Comparison of ENCODE assay signal across 8 mouse cellular contexts in the genomic region with DNA sequence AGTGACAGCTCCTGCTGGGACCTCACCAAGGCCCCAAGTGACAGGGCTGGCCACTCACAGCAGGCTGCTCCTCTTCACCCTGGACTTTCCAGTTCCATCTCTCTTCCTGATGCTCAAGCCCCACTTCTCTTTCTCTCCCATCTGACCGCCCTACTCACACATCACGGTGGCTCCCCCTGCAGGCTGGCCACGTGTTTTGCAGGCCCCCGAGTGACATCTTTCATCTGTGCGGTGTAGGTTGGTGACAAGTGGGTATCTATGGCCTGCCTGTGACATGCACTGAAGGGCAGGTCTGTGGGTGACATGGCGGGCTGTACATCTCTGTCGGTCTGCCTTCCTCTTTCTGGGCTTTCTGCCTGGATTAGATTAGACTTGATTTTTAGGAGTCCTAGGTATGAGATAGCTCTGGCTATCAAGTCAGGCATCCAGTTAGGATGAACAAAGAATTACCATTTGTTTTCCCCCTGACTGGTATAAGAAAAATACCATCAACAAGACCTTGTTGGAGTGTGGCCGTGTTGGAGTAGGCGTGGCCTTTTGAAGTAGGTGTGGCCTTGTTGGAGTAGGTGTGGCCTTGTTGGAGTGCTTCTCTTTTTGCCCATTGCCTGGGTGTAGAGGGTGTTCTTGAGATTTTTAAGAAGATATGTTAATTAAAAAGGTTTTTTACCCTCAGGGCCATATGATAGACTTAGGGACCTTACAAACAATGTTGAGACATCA.
DNase-seq lines count a peak whose midpoint lies in the region; ATAC-seq lines count a peak whose summit lies in the region.
"Had no signal": no experiment of that assay in that cellular context is flagged by ENCODE, and none has a peak within 500 bp of the region (broad histone marks: within the 10 kb centered on the region; RNA-seq: fewer than 3 reads in every experiment).

No protein-coding gene starts in this region.

- 67% methylated on average over 9 of the region's 9 CpGs for WGBS in limb, embryonic 11.5 days
- WGBS in limb, embryonic 10.5 days, result 69% methylated on average over 9 of the region's 9 CpGs

- no peaks in the 10 kb centered on the region for H3K9me3 ChIP-seq in limb, embryonic 11.5 days (ENCODE audit: control insufficient read depth, low read length)
- H3K9me3 ChIP-seq in limb, embryonic 10.5 days (replicated peaks), result no peaks in the 10 kb centered on the region
- H3K9me3 ChIP-seq: embryonic facial prominence, embryonic 15.5 days had no signal

- intact Hi-C loops in heart, postnatal 25 days (cut with DNase I), result no loop called here

- ATAC-seq in limb, embryonic 11.5 days (ENCODE audit: insufficient number of reproducible peaks, low FRiP score, low TSS enrichment, low read depth), result no peak
- peak; percentile 91 for ATAC-seq in common myeloid progenitor, adult 5-6 weeks (replicated peaks; ENCODE audit: low read depth, poor library complexity, severe bottlenecking)

- H3K27me3 ChIP-seq in limb, embryonic 11.5 days (ENCODE audit: control insufficient read depth, insufficient read depth, low read length), result no peaks in the 10 kb centered on the region
- no peaks in the 10 kb centered on the region for H3K27me3 ChIP-seq in limb, embryonic 10.5 days (ENCODE audit: low read depth, poor library complexity, severe bottlenecking)
- H3K27me3 ChIP-seq: embryonic facial prominence, embryonic 15.5 days had no signal

- peak; percentile 44 for DNase-seq in limb, embryonic 11.5 days (ENCODE audit: low spot score)
- DNase-seq in limb, embryonic 10.5 days (ENCODE audit: low spot score), result no peak
- peak; percentile 25 for DNase-seq in NIH3T3 (ENCODE audit: low read depth)
- peak; percentile 58 for DNase-seq in retina, postnatal 1 day
- DNase-seq in gastrocnemius, adult 18-20 months (ENCODE audit: low spot score), result no peak
- no peak for DNase-seq in heart, postnatal 25 days (ENCODE audit: low spot score)

- no peaks in the 10 kb centered on the region for H3K4me1 ChIP-seq in limb, embryonic 11.5 days (ENCODE audit: control insufficient read depth, insufficient read depth, low read length)
- peaks cover 4% of the 10 kb centered on the region for H3K4me1 ChIP-seq in limb, embryonic 10.5 days

- H3K4me2 ChIP-seq in limb, embryonic 11.5 days (ENCODE audit: low read depth, severe bottlenecking), result no peak overlapping the region
- H3K4me2 ChIP-seq: embryonic facial prominence, embryonic 15.5 days had no signal

- no peaks in the 10 kb centered on the region for H3K36me3 ChIP-seq in limb, embryonic 11.5 days (ENCODE audit: control insufficient read depth, insufficient read depth, low read length)
- H3K36me3 ChIP-seq in limb, embryonic 10.5 days, result no peaks in the 10 kb centered on the region
- H3K36me3 ChIP-seq: embryonic facial prominence, embryonic 15.5 days had no signal

- no peak overlapping the region for H3K4me3 ChIP-seq in limb, embryonic 11.5 days (ENCODE audit: low read depth, low read length)
- no peak overlapping the region for H3K4me3 ChIP-seq in limb, embryonic 10.5 days
- H3K4me3 ChIP-seq: embryonic facial prominence, embryonic 15.5 days had no signal

- H3K9ac ChIP-seq in limb, embryonic 11.5 days (ENCODE audit: low read length), result no peak overlapping the region
- H3K9ac ChIP-seq: embryonic facial prominence, embryonic 15.5 days had no signal

- no peak overlapping the region for H3K27ac ChIP-seq in limb, embryonic 11.5 days (replicated peaks; ENCODE audit: low read depth, low read length)
- no peak overlapping the region for H3K27ac ChIP-seq in limb, embryonic 10.5 days
- H3K27ac ChIP-seq: embryonic facial prominence, embryonic 15.5 days had no signal

Comparison
In these comparisons a context has a peak if more than half of its experiments do, and no peak if none do; other contexts are left out.
1. DNase-seq: peak in limb, embryonic 11.5 days (single experiment), NIH3T3 (single experiment) and retina, postnatal 1 day (single experiment); none in limb, embryonic 10.5 days (single experiment), gastrocnemius, adult 18-20 months (single experiment) and heart, postnatal 25 days (single experiment).